In the genomic region with DNA sequence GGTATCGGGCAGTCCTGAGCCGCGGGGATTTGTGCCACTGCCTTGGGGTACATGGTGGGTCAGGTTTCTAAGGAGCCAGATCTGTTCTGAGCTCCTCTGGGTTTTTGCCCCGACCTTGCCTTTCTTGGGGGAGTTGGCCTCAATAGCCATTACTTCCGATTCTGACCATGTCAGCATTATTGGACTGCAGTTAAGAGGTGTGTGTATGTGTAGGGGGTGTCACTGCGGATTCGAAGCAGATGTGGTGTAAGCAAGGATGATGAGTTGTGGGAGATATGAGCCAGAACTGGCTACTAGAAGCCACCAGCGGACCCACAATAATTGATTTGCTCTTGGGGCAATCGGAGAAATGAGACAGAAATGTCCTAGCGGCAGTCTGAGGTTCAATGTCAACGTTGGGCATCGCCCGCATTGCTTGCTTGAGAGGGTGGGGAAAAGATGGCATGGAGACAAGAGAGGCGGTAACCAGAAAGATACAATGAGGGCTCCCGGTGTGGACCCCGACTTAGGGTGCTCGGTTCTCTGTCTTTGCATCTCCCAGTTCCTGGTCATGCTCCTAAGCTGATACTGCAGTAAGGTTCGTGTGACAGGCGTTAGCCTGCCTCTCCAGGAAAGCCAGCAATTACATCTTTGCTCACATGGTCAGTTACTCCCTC, we compare ENCODE assay signal across 8 mouse cellular contexts. TPM values are rescaled to one million over a fixed set of nuclear protein-coding genes. Genes with fewer than 3 reads are reported as not detected.
DNase-seq lines count a peak whose midpoint lies in the region; ATAC-seq and TF ChIP-seq lines count a peak whose summit lies in the region.

No protein-coding gene starts in this region.

- peaks cover 5% of the 10 kb centered on the region for H3K27me3 ChIP-seq in hindbrain, embryonic 11.5 days (ENCODE audit: control insufficient read depth, insufficient read depth, low read length)
- peaks cover 57% of the 10 kb centered on the region for H3K27me3 ChIP-seq in midbrain, embryonic 10.5 days (ENCODE audit: low read depth, poor library complexity, severe bottlenecking)

- peak overlapping the region; percentile 64; the same call in 1 of the 2 replicates for H3K9ac ChIP-seq in hindbrain, embryonic 11.5 days (ENCODE audit: low read depth, low read length)

- no peaks in the 10 kb centered on the region for H3K36me3 ChIP-seq in hindbrain, embryonic 11.5 days (ENCODE audit: control insufficient read depth, insufficient read depth, low read length)
- H3K36me3 ChIP-seq in midbrain, embryonic 10.5 days: no peaks in the 10 kb centered on the region

- H3K4me3 ChIP-seq in left cerebral cortex, adult 2 months: peak overlapping the region; percentile 75
- peak overlapping the region; percentile 70 for H3K4me3 ChIP-seq in hindbrain, embryonic 11.5 days (ENCODE audit: low read depth, low read length)
- peak overlapping the region; percentile 80 for H3K4me3 ChIP-seq in midbrain, embryonic 10.5 days

- intact Hi-C loops in left cerebral cortex, adult 2 months (cut with DNase I): no loop called here

- peak in 1 of 2 experiments; percentile 14 for DNase-seq in left cerebral cortex, adult 2 months (ENCODE audit: extremely low spot score in 1 of 2, low spot score in 2 of 2)
- DNase-seq in left cerebral cortex, adult 11 months (ENCODE audit: low spot score): no peak
- DNase-seq in cerebellum, postnatal 14 days: peak; percentile 28 to 29
- no peak for DNase-seq in hindbrain, embryonic 11.5 days (ENCODE audit: low spot score)
- DNase-seq in midbrain, embryonic 10.5 days (ENCODE audit: low spot score): no peak
- DNase-seq in thymus, postnatal 10 days (ENCODE audit: low spot score in 2 of 2): no peak
- no peak for DNase-seq in urinary bladder, adult 2 months (ENCODE audit: low spot score)

- ATAC-seq in hindbrain, embryonic 11.5 days (ENCODE audit: low FRiP score): peak; percentile 22; the same call in 1 of the 2 replicates
- no peak for ATAC-seq in inflammation-experienced regulatory T-cells, adult 6 months

- no peaks in the 10 kb centered on the region for H3K9me3 ChIP-seq in hindbrain, embryonic 11.5 days (ENCODE audit: control insufficient read depth, low read length)
- H3K9me3 ChIP-seq in midbrain, embryonic 10.5 days (replicated peaks): no peaks in the 10 kb centered on the region

- peak overlapping the region; percentile 99 for H3K4me2 ChIP-seq in hindbrain, embryonic 11.5 days (replicated peaks; ENCODE audit: low read depth, low read length)

- WGBS in hindbrain, embryonic 11.5 days: 22% methylated on average over 19 of the region's 19 CpGs
- WGBS in midbrain, embryonic 10.5 days: 22% methylated on average over 19 of the region's 19 CpGs

- peak overlapping the region; percentile 91 for H3K27ac ChIP-seq in left cerebral cortex, adult 2 months
- H3K27ac ChIP-seq in hindbrain, embryonic 11.5 days (ENCODE audit: low read depth, low read length): no peak overlapping the region
- H3K27ac ChIP-seq in midbrain, embryonic 10.5 days (replicated peaks): peak overlapping the region; percentile 73; the same call in 1 of the 2 replicates

- TF ChIP-seq CTCF in left cerebral cortex, adult 2 months (IDR thresholded peaks at IDR 0.05): no peak

- H3K4me1 ChIP-seq in hindbrain, embryonic 11.5 days (replicated peaks; ENCODE audit: control insufficient read depth, insufficient read depth, low read length): peaks cover 4% of the 10 kb centered on the region; the same call in 1 of the 2 replicates
- peaks cover 21% of the 10 kb centered on the region for H3K4me1 ChIP-seq in midbrain, embryonic 10.5 days

RNA-seq across cellular contexts. Expression of gene Palm2, which starts 0.8 kb away (rescaled TPM):
- 10 to 100 TPM; 60.4 to 64.3 TPM for total RNA-seq in left cerebral cortex, adult 2 months (2021)
- polyA plus RNA-seq in hindbrain, embryonic 11.5 days (2014; fragmentation: Nextera tagmentation; extraction: Ambion mirVana): 2.5 and 3.6 TPM in 2 replicates
- 2.4 and 3.0 TPM in 2 replicates for polyA plus RNA-seq in midbrain, embryonic 10.5 days (2016; fragmentation: Nextera tagmentation; extraction: Ambion mirVana)
- polyA plus RNA-seq in urinary bladder, adult 2 months (2012; rRNA removed): 0.99 and 2.4 TPM in 2 replicates
- polyA plus RNA-seq in inflammation-experienced regulatory T-cells, adult 6 months (2017; shearing (Covaris generic)): not detected

Comparison
In these comparisons a context has a peak if more than half of its experiments do, and no peak if none do; other contexts are left out.
1. DNase-seq: peak in cerebellum, postnatal 14 days (2 of 2); none in left cerebral cortex, adult 11 months (single experiment), hindbrain, embryonic 11.5 days (single experiment), midbrain, embryonic 10.5 days (single experiment), thymus, postnatal 10 days (0 of 2) and urinary bladder, adult 2 months (single experiment).
2. Peak in every context shown above with its lines, with median percentiles within 50 percentile points of each other: H3K4me3 ChIP-seq.